Mouse (Mus musculus) heart, embryonic 12.5 days (tissue): ENCODE measurements around the gene Plaa. TPM values are rescaled to one million over a fixed set of nuclear protein-coding genes. Genes with fewer than 3 reads are reported as not detected.

Source experiments
- ATAC-seq: fragments of 200-750 bp; cut with Nextera tagmentation; 2 replicates; pipeline ENCODE4 v1.8.0; 2017; ENCODE audit warnings: moderate TSS enrichment, moderate library complexity; ENCODE audit not compliant: insufficient number of reproducible peaks, low FRiP score
- H3K27ac ChIP-seq: fragments of 300-500 bp; sonication (generic); 2 replicates; pipeline ENCODE4 v1.5.1; 2016; ENCODE audit warnings: mild to moderate bottlenecking, moderate library complexity; ENCODE audit not compliant: poor library complexity, severe bottlenecking
- H3K27me3 ChIP-seq: fragments of 300-500 bp; sonication (generic); replicated peaks from 2 replicates; pipeline ENCODE4 v1.6.1; 2016; ENCODE audit warnings: mild to moderate bottlenecking, moderate library complexity
- H3K36me3 ChIP-seq: fragments of 300-500 bp; sonication (generic); 2 replicates; pipeline ENCODE4 v1.6.1; 2016; ENCODE audit warnings: mild to moderate bottlenecking, moderate library complexity
- H3K4me1 ChIP-seq: fragments of 300-500 bp; sonication (generic); replicated peaks from 2 replicates; pipeline ENCODE4 v1.6.1; 2016; ENCODE audit warnings: mild to moderate bottlenecking
- H3K4me2 ChIP-seq: fragments of 300-500 bp; sonication (generic); 2 replicates; pipeline ENCODE4 v1.6.1; 2016; ENCODE audit warnings: mild to moderate bottlenecking, moderate library complexity
- H3K4me3 ChIP-seq: fragments of 300-500 bp; sonication (generic); 2 replicates; pipeline ENCODE4 v1.5.1; 2016; ENCODE audit warnings: mild to moderate bottlenecking
- H3K9ac ChIP-seq: fragments of 300-500 bp; sonication (generic); 2 replicates; pipeline ENCODE4 v1.6.1; 2016; ENCODE audit warnings: mild to moderate bottlenecking, moderate library complexity
- H3K9me3 ChIP-seq: fragments of 300-500 bp; sonication (generic); replicated peaks from 2 replicates; pipeline ENCODE4 v1.6.1; 2016; ENCODE audit warnings: mild to moderate bottlenecking, moderate library complexity
- WGBS: fragments of 180-500 bp; shearing (Covaris S2); methylation state at CpG from one replicate; pipeline ENCODE4 v1.1.7; 2016; 5-methylcytosine and 5-hydroxymethylcytosine counted together
- polyA plus RNA-seq: library from polyadenylated mRNA; unstranded; fragments of >200 nt; fragmentation: Nextera tagmentation; extraction: Ambion mirVana; gene quantifications from 2 replicates; pipeline ENCODE4 v1.2.1, GENCODE M21; 2016

The Plaa gene
- polyA plus RNA-seq, 1 experiment from 2014 or later = 69.9 TPM

GRCm38 (mm10) chr4:94602496-94603030 lies 481 bp downstream of the Plaa start:
- peak overlapping the region; percentile 94 for H3K9ac ChIP-seq
- WGBS = under 1% methylated on average over 30 of the region's 33 CpGs
- peak overlapping the region; percentile 86 for H3K4me2 ChIP-seq
- H3K9me3 ChIP-seq = no peaks in the 10 kb centered on the region
- peak overlapping the region; percentile 81 for H3K27ac ChIP-seq
- no peaks in the 10 kb centered on the region for H3K27me3 ChIP-seq
- H3K4me3 ChIP-seq = peak overlapping the region; percentile 95
- peaks cover 12% of the 10 kb centered on the region for H3K4me1 ChIP-seq
- ATAC-seq = no peak; the same call in 1 of the 2 replicates
- H3K36me3 ChIP-seq = no peaks in the 10 kb centered on the region

DNA sequence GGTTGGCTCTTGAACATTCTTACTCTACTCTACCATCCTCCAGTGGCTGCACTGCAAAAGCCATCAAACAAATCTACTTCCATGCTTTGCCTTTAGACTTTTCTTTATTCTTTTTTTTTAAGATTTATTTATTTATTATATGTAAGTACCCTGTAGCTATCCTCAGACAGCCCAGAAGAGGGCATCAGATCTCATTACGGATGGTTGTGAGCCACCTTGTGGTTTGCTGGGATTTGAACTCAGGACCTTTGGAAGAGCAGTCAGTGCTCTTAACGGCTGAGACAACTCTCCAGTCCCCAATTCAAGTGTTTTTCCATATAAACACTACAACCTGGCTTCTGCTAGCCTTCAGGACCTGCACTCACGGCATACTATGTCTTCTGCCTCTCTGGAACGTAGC lies 1.6 kb downstream of the Plaa start:
- peak overlapping the region; percentile 29; the same call in 1 of the 2 replicates for H3K4me2 ChIP-seq
- H3K4me1 ChIP-seq = peaks cover 12% of the 10 kb centered on the region
- H3K27ac ChIP-seq = no peak overlapping the region
- WGBS = 88% methylated on average over 4 of the region's 4 CpGs
- ATAC-seq = no peak
- no peaks in the 10 kb centered on the region for H3K36me3 ChIP-seq
- no peaks in the 10 kb centered on the region for H3K9me3 ChIP-seq
- no peaks in the 10 kb centered on the region for H3K27me3 ChIP-seq
- H3K4me3 ChIP-seq = 0 out of 2 replicates have a peak overlapping the region, but pooled peaks have one; percentile 21
- no peak overlapping the region for H3K9ac ChIP-seq

- ATAC-seq = no peak
- Histone ChIP-seq H3K4me2 (no peak overlapping the region), H3K9ac (no peak overlapping the region), H3K4me3 (no peak overlapping the region), H3K4me1 (peaks cover 8% of the 10 kb centered on the region), H3K27me3 (no peaks in the 10 kb centered on the region), H3K9me3 (no peaks in the 10 kb centered on the region), H3K27ac (no peak overlapping the region), H3K36me3 (peaks cover 1% of the 10 kb centered on the region; the same call in 1 of the 2 replicates)
Measured at GRCm38 (mm10) chr4:94592709-94593108, 10.3 kb downstream of the Plaa start.

GRCm38 (mm10) chr4:94591765-94592381 lies 11.2 kb downstream of the Plaa start:
- Histone ChIP-seq H3K9me3 (no peaks in the 10 kb centered on the region), H3K27me3 (no peaks in the 10 kb centered on the region), H3K27ac (no peak overlapping the region), H3K36me3 (peaks cover 3% of the 10 kb centered on the region; the same call in 1 of the 2 replicates), H3K4me2 (no peak overlapping the region), H3K9ac (no peak overlapping the region), H3K4me3 (no peak overlapping the region), H3K4me1 (peaks cover 8% of the 10 kb centered on the region)
- no peak for ATAC-seq
- WGBS = 64% methylated on average over 4 of the region's 4 CpGs

GRCm38 (mm10) chr4:94572677-94573076 lies 30.4 kb downstream of the Plaa start:
- Histone ChIP-seq H3K27ac (no peak overlapping the region), H3K9me3 (no peaks in the 10 kb centered on the region), H3K27me3 (no peaks in the 10 kb centered on the region), H3K4me2 (no peak overlapping the region), H3K4me3 (no peak overlapping the region), H3K9ac (no peak overlapping the region), H3K4me1 (no peaks in the 10 kb centered on the region), H3K36me3 (peaks cover 45% of the 10 kb centered on the region)
- ATAC-seq = no peak
- 93% methylated on average over 4 of the region's 4 CpGs for WGBS

- Histone ChIP-seq H3K36me3 (peaks cover 13% of the 10 kb centered on the region), H3K9me3 (no peaks in the 10 kb centered on the region), H3K4me3 (no peak overlapping the region), H3K27me3 (no peaks in the 10 kb centered on the region), H3K4me2 (no peak overlapping the region), H3K27ac (no peak overlapping the region), H3K9ac (no peak overlapping the region), H3K4me1 (no peaks in the 10 kb centered on the region)
- no peak for ATAC-seq
Measured at GRCm38 (mm10) chr4:94564297-94564696, 38.7 kb downstream of the Plaa start.

DNA sequence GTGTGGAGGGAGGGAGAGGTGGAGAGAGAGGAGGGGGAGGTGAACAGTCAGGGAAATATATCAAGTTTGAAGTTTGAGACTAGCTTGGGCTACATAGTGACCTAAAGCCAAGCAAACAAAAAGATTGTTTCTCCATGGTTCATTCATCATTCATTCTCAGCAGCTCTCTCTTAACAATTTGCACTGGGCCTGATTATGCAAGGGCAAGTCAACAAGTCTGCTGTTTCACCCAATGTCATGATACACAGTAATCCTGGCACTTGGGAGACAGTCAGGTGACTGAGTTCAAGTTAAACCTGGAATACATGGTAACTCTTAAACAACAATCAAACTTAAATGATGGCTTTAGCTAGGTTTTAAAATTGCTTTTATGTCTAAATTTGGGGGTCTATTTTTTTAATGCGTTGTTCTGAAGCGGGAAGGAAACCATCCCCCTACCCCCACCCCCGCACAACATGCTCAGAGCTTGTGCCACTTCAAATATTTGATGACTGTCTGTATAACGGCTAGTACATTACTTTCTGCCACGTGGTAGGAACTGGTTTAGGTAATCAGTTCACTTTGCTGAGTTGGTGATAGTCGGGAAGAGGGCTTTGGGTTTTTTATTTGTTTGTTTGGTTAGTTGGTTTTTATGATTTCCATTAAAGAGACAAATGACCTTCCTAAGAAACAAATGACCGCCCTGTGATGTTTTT lies 40.9 kb downstream of the Plaa start:
- ATAC-seq = no peak
- H3K36me3 ChIP-seq = peaks cover 5% of the 10 kb centered on the region; the same call in 1 of the 2 replicates
- WGBS = 72% methylated on average over 7 of the region's 7 CpGs

GRCm38 (mm10) chr4:94560316-94560715 lies 42.7 kb downstream of the Plaa start:
- H3K4me2 ChIP-seq = no peak overlapping the region
- H3K4me3 ChIP-seq = no peak overlapping the region
- no peak overlapping the region for H3K27ac ChIP-seq
- WGBS = 76% methylated on average over 1 of the region's 1 CpGs
- H3K9me3 ChIP-seq = no peaks in the 10 kb centered on the region
- no peak for ATAC-seq
- no peaks in the 10 kb centered on the region for H3K36me3 ChIP-seq
- no peak overlapping the region for H3K9ac ChIP-seq
- peaks cover 4% of the 10 kb centered on the region; the same call in 1 of the 2 replicates for H3K4me1 ChIP-seq
- H3K27me3 ChIP-seq = no peaks in the 10 kb centered on the region

More for the DNA sequence above, 40.9 kb downstream of the Plaa start:
- no peak overlapping the region for H3K27ac ChIP-seq
- H3K4me1 ChIP-seq = no peaks in the 10 kb centered on the region
- H3K4me2 ChIP-seq = no peak overlapping the region
- no peaks in the 10 kb centered on the region for H3K27me3 ChIP-seq
- no peak overlapping the region for H3K4me3 ChIP-seq
- H3K9me3 ChIP-seq = no peaks in the 10 kb centered on the region
- no peak overlapping the region for H3K9ac ChIP-seq

DNA sequence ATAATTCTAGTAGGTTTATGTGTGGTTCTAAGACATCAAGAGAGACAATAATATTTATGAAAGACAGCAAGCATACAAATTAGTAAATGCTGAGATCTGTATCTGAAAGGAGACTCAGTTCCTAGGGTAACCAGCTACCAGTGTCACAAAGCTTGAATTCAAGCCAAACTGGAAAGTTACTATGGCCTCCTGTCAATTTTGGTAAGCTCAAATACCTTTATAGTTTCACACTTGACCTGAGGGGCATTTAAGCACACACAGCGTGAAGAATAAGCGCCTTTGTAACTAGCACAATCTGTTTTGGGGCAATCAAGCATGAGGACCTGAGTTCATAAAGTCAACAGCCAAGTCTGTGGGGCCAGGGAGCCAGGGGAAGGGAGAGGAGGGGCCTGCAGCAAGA lies 43.8 kb downstream of the Plaa start:
- 76% methylated on average over 2 of the region's 2 CpGs for WGBS
- Histone ChIP-seq H3K36me3 (no peaks in the 10 kb centered on the region), H3K27ac (no peak overlapping the region), H3K4me3 (no peak overlapping the region), H3K9me3 (no peaks in the 10 kb centered on the region), H3K9ac (no peak overlapping the region), H3K4me2 (no peak overlapping the region), H3K4me1 (peaks cover 8% of the 10 kb centered on the region; the same call in 1 of the 2 replicates), H3K27me3 (no peaks in the 10 kb centered on the region)
- no peak for ATAC-seq

GRCm38 (mm10) chr4:94557145-94557544 lies 45.9 kb downstream of the Plaa start:
- Histone ChIP-seq H3K9ac (no peak overlapping the region), H3K4me2 (0 out of 2 replicates have a peak overlapping the region, but pooled peaks have one; percentile 3), H3K27ac (no peak overlapping the region), H3K27me3 (no peaks in the 10 kb centered on the region), H3K4me1 (peaks cover 8% of the 10 kb centered on the region; the same call in 1 of the 2 replicates), H3K36me3 (no peaks in the 10 kb centered on the region), H3K4me3 (no peak overlapping the region), H3K9me3 (no peaks in the 10 kb centered on the region)
- WGBS = 77% methylated on average over 7 of the region's 7 CpGs
- no peak for ATAC-seq

DNA sequence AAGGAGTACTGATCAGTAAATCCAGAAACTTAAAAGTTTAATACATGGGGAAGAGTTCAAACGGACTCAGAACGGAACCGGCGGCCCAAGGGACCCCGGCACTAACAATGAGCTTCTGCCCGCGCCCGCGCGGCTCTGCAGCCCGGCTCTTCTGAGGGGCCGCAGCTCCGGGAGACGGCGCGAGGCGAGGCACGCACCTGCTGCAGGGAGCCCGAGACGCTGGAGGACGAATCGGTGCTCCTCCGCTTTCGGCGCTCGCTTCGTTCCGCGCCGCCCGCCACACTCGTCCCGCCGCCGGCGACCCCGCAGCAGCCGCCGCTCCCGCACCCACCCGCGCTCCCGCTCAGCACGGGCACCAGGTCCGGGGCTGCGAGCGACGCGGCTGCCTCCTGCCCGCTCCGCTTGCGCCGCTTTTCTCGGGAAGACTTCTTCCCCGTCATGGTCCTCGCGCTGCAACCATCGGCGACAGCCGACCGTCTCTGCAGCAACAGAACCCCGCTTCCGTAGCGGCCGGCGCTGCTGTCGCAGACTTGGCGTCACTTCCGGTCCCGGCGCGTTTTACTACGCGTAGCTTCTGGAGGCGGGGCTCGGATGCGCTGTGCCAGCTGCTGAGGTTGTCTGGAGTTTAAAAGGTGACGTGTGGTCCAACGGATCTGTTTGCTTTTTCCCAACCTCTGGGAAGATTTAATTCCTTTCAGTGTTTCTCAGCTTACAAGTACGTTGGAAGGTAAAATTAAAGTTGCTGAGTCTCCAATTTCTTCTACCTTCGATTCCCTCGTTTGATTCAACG lies 46.6 kb downstream of the Plaa start, which contains the start of the genes Gm10306 and Caap1:
Gene Gm10306 (plus strand): TSS at position 282 of the 790 bp plus-strand sequence.
Gene Caap1 (minus strand): TSS at position 532 of the 790 bp plus-strand sequence.
- peak; percentile 93 for ATAC-seq
- WGBS = 1% methylated on average over 83 of the region's 83 CpGs

More for the DNA sequence above, 46.6 kb downstream of the Plaa start, which contains the start of the genes Gm10306 and Caap1:
- Histone ChIP-seq H3K27me3 (no peaks in the 10 kb centered on the region), H3K36me3 (no peaks in the 10 kb centered on the region), H3K4me3 (peak within 1 kb of the TSS; percentile 100), H3K27ac (peak within 1 kb of the TSS; percentile 79), H3K9ac (peak within 1 kb of the TSS; percentile 96), H3K4me1 (peaks cover 8% of the 10 kb centered on the region; the same call in 1 of the 2 replicates), H3K9me3 (no peaks in the 10 kb centered on the region), H3K4me2 (peak within 1 kb of the TSS; percentile 72)
